Comparison of ENCODE assay signal across 8 mouse cellular contexts in the genomic region with DNA sequence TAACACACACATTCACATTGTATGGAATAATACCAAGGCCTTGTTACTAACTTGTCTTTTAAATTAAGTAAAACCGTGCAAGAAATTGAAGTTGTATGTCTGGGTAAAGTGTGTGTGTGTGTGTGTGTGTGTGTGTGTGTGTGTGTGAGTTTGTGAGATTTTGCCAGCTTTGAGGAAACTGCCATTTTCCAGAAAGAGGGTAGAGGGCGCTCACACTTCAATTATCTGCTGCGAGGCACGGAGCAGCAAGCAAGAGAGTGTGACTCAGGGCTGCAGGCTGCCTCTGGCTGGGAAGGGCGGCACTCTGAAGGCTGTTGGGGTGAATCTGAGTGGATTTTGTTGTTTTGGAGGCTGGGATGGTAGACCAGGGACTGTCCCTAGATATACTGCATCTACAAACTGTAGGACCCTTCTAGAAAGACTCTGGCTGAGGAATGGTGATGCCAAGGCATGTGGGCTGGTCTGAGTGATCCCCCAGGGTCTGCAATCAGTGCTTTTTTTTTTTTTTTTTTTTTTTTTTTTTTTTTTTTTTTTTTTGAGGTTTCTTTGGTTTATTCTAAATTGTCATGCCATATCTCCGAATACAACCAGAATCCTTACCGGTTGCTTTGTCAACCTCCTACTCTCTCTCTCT. TPM values are rescaled to one million over a fixed set of nuclear protein-coding genes. Genes with fewer than 3 reads are reported as not detected.
DNase-seq lines count a peak whose midpoint lies in the region; ATAC-seq and TF ChIP-seq lines count a peak whose summit lies in the region.

No protein-coding gene starts in this region.

- peak; percentile 41 for ATAC-seq in CD4-positive, CD25-positive, alpha-beta regulatory T cell, adult 4 months
- ATAC-seq in forebrain, postnatal 0 days: peak; percentile 98
- ATAC-seq in neural tube, embryonic 14.5 days (ENCODE audit: low read depth): peak; percentile 86; the same call in 1 of the 2 replicates

- no peaks in the 10 kb centered on the region for H3K9me3 ChIP-seq in forebrain, postnatal 0 days (ENCODE audit: low read length)
- no peaks in the 10 kb centered on the region for H3K9me3 ChIP-seq in neural tube, embryonic 14.5 days (ENCODE audit: control insufficient read depth, low read length)

- peak; percentile 58 for DNase-seq in 3134 (ENCODE audit: extremely low read depth, insufficient read length, low spot score)
- peak; percentile 27 for DNase-seq in cerebellum, adult 11 months
- DNase-seq in forebrain, postnatal 0 days: peak; percentile 91
- peak; percentile 39 for DNase-seq in kidney, adult 8-10 months
- peak; percentile 20 to 39 for DNase-seq in lung, adult 18-20 months
- DNase-seq in spleen, postnatal 4 days (ENCODE audit: low spot score in 2 of 2): no peak

- H3K27me3 ChIP-seq in forebrain, postnatal 0 days (ENCODE audit: insufficient read depth, low read length): peaks cover 24% of the 10 kb centered on the region
- no peaks in the 10 kb centered on the region; the same call in 1 of the 2 replicates for H3K27me3 ChIP-seq in neural tube, embryonic 14.5 days (ENCODE audit: control insufficient read depth, insufficient read depth, low read length)

- no peak overlapping the region for H3K4me2 ChIP-seq in forebrain, postnatal 0 days (ENCODE audit: low read depth)
- no peak overlapping the region for H3K4me2 ChIP-seq in neural tube, embryonic 14.5 days (ENCODE audit: low read depth, low read length)

- 6% methylated on average over 7 of the region's 7 CpGs for WGBS in forebrain, postnatal 0 days
- 9% methylated on average over 7 of the region's 7 CpGs for WGBS in neural tube, embryonic 14.5 days

- no peaks in the 10 kb centered on the region for H3K4me1 ChIP-seq in forebrain, postnatal 0 days (ENCODE audit: insufficient read depth)
- H3K4me1 ChIP-seq in neural tube, embryonic 14.5 days (ENCODE audit: control insufficient read depth, insufficient read depth, low read length): no peaks in the 10 kb centered on the region

- H3K9ac ChIP-seq in forebrain, postnatal 0 days: no peak overlapping the region
- no peak overlapping the region for H3K9ac ChIP-seq in neural tube, embryonic 14.5 days (replicated peaks; ENCODE audit: low read depth, low read length)

- no peak overlapping the region for H3K27ac ChIP-seq in forebrain, postnatal 0 days (ENCODE audit: low read depth, low read length)
- H3K27ac ChIP-seq in neural tube, embryonic 14.5 days (ENCODE audit: low read depth, low read length): 0 out of 2 replicates have a peak overlapping the region, but pooled peaks have one; percentile 28

- peak; percentile 91 for TF ChIP-seq CTCF in forebrain, postnatal 0 days (IDR thresholded peaks at IDR 0.05; ENCODE audit: low read depth)

- H3K4me3 ChIP-seq in forebrain, postnatal 0 days (ENCODE audit: low read depth, low read length): no peak overlapping the region
- H3K4me3 ChIP-seq in neural tube, embryonic 14.5 days (ENCODE audit: low read depth, low read length): no peak overlapping the region

- H3K36me3 ChIP-seq in forebrain, postnatal 0 days (ENCODE audit: insufficient read depth): no peaks in the 10 kb centered on the region
- no peaks in the 10 kb centered on the region for H3K36me3 ChIP-seq in neural tube, embryonic 14.5 days (ENCODE audit: control insufficient read depth, insufficient read depth, low read length)

RNA-seq across cellular contexts. Expression of a gene that starts 39.9 kb away (rescaled TPM):
- 10 to 100 TPM; 37.8 to 60.1 TPM for polyA plus RNA-seq in CD4-positive, CD25-positive, alpha-beta regulatory T cell, adult 4 months (2017; shearing (Covaris generic))
- 42.6 and 47.1 TPM in 2 replicates for total RNA-seq in forebrain, postnatal 0 days (2014; rRNA removed)
- polyA plus RNA-seq in forebrain, postnatal 0 days (2015; fragmentation: Nextera tagmentation; extraction: Ambion mirVana): 33.5 and 36.9 TPM in 2 replicates
- 23.5 and 29.3 TPM in 2 replicates for polyA plus RNA-seq in neural tube, embryonic 14.5 days (2014; fragmentation: Nextera tagmentation; extraction: Ambion mirVana)

Comparison
In these comparisons a context has a peak if more than half of its experiments do, and no peak if none do; other contexts are left out.
1. DNase-seq: peak in 3134 (single experiment), cerebellum, adult 11 months (single experiment), forebrain, postnatal 0 days (single experiment), kidney, adult 8-10 months (2 of 2) and lung, adult 18-20 months (2 of 2); none in spleen, postnatal 4 days (0 of 2).
2. ATAC-seq: peak in every context shown above with its lines; median percentile 98 in forebrain, postnatal 0 days; 86 in neural tube, embryonic 14.5 days; 41 in CD4-positive, CD25-positive, alpha-beta regulatory T cell, adult 4 months.